Mouse (Mus musculus): ENCODE data around the gene Uso1. TPM values are rescaled to one million over a fixed set of nuclear protein-coding genes. Genes with fewer than 3 reads are reported as not detected.
A peak's percentile ranks its signal among the peaks of the same experiment; 100 is the strongest.

Gene Uso1
- polyA plus RNA-seq, 1 experiment from 2014 or later: 42.6 TPM

- WGBS: 94% methylated on average over 3 of the region's 3 CpGs
- H3K27ac ChIP-seq: no peak overlapping the region
- no peaks in the 10 kb centered on the region for H3K27me3 ChIP-seq
- no peaks in the 10 kb centered on the region for H3K4me1 ChIP-seq
- no peak overlapping the region for H3K4me3 ChIP-seq
- H3K36me3 ChIP-seq (ENCODE audit: poor library complexity, severe bottlenecking): no peaks in the 10 kb centered on the region
- no peaks in the 10 kb centered on the region for H3K9me3 ChIP-seq (replicated peaks)
- no peak overlapping the region for H3K9ac ChIP-seq
- no peak overlapping the region for H3K4me2 ChIP-seq
- ATAC-seq: no peak
These were observed 91.8 kb downstream of the Uso1 start for GRCm38 (mm10) chr5:92229514-92229913.

GRCm38 (mm10) chr5:92230306-92230705, 92.6 kb downstream of the Uso1 start:
- ATAC-seq: no peak
- no peak overlapping the region for H3K27ac ChIP-seq
- H3K4me2 ChIP-seq: no peak overlapping the region
- H3K4me3 ChIP-seq: no peak overlapping the region
- H3K36me3 ChIP-seq (ENCODE audit: poor library complexity, severe bottlenecking): no peaks in the 10 kb centered on the region
- no peaks in the 10 kb centered on the region for H3K4me1 ChIP-seq
- no peaks in the 10 kb centered on the region for H3K9me3 ChIP-seq (replicated peaks)
- whole genome bisulfite sequencing: 88% methylated on average over 11 of the region's 11 CpGs
- no peak overlapping the region for H3K9ac ChIP-seq
- no peaks in the 10 kb centered on the region for H3K27me3 ChIP-seq

GRCm38 (mm10) chr5:92231836-92232235, 94.1 kb downstream of the Uso1 start:
- no peaks in the 10 kb centered on the region for H3K27me3 ChIP-seq
- no peaks in the 10 kb centered on the region for H3K9me3 ChIP-seq (replicated peaks)
- ATAC-seq: no peak
- H3K4me1 ChIP-seq: no peaks in the 10 kb centered on the region
- 79% methylated on average over 10 of the region's 10 CpGs for WGBS
- H3K4me2 ChIP-seq: no peak overlapping the region
- H3K27ac ChIP-seq: no peak overlapping the region
- no peaks in the 10 kb centered on the region for H3K36me3 ChIP-seq (ENCODE audit: poor library complexity, severe bottlenecking)
- H3K4me3 ChIP-seq: no peak overlapping the region
- no peak overlapping the region for H3K9ac ChIP-seq

- Histone ChIP-seq H3K27me3 (no peaks in the 10 kb centered on the region), H3K27ac (no peak overlapping the region), H3K9me3 (replicated peaks) (no peaks in the 10 kb centered on the region), H3K4me2 (no peak overlapping the region), H3K36me3 (ENCODE audit: poor library complexity, severe bottlenecking) (no peaks in the 10 kb centered on the region), H3K4me3 (no peak overlapping the region), H3K4me1 (no peaks in the 10 kb centered on the region), H3K9ac (no peak overlapping the region)
- ATAC-seq: no peak
- 87% methylated on average over 4 of the region's 4 CpGs for WGBS
These were observed 95.6 kb downstream of the Uso1 start for GRCm38 (mm10) chr5:92233366-92233765.

- ATAC-seq: no peak
- no peaks in the 10 kb centered on the region for H3K9me3 ChIP-seq (replicated peaks)
- H3K27me3 ChIP-seq: no peaks in the 10 kb centered on the region
- no peaks in the 10 kb centered on the region for H3K4me1 ChIP-seq
- no peak overlapping the region for H3K27ac ChIP-seq
- no peaks in the 10 kb centered on the region for H3K36me3 ChIP-seq (ENCODE audit: poor library complexity, severe bottlenecking)
- no peak overlapping the region for H3K4me2 ChIP-seq
- WGBS: 84% methylated on average over 5 of the region's 5 CpGs
- H3K4me3 ChIP-seq: no peak overlapping the region
- H3K9ac ChIP-seq: no peak overlapping the region
These were observed 97.3 kb downstream of the Uso1 start for GRCm38 (mm10) chr5:92234939-92235557.

DNA sequence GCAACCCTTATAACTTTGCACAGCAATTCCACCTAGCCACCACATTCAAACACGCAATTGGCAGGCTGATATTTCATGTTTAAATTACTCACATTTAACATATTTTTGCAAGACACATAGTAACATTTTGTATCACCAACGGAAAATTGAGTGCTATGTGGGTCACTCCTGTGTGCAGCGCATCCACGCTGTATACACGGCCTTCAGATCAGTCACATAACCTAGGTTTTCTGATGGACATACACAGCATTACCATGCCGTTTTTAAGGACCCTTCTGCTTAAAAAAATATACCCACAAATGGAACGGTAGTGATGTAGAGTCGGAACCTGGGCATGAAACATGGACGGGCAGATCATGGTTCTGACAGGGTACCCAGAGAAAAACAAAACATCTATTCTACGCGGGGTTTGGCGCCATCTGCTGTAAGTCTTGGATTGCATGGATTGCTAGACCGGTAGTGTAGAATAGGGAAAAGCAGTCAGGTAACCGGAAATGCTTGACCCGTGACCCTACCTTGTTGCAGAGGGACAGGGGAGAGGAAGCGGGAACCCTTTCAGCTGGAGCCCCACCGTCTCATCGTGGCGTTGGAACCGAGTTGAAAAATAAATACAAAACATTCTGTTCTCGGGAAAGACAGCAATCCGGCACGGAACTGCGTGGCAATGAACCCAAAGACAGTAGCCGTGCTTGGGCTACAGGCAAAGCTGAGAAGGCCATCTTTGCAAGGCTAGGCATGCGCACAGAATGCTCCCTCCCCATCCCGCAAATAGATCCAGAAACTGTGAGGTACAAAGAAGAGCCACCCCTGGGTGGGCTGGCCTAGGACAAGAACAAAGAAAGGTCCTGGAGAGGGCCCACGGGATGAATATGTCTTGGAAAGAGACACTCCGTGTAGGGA, 101.8 kb downstream of the Uso1 start:
- peak; percentile 79 for ATAC-seq
- Histone ChIP-seq H3K4me1 (no peaks in the 10 kb centered on the region), H3K36me3 (ENCODE audit: poor library complexity, severe bottlenecking) (no peaks in the 10 kb centered on the region), H3K9ac (no peak overlapping the region), H3K4me2 (no peak overlapping the region; the same call in 1 of the 2 replicates), H3K27ac (no peak overlapping the region), H3K4me3 (no peak overlapping the region), H3K27me3 (no peaks in the 10 kb centered on the region), H3K9me3 (replicated peaks) (no peaks in the 10 kb centered on the region)
- 46% methylated on average over 29 of the region's 29 CpGs for WGBS

DNA sequence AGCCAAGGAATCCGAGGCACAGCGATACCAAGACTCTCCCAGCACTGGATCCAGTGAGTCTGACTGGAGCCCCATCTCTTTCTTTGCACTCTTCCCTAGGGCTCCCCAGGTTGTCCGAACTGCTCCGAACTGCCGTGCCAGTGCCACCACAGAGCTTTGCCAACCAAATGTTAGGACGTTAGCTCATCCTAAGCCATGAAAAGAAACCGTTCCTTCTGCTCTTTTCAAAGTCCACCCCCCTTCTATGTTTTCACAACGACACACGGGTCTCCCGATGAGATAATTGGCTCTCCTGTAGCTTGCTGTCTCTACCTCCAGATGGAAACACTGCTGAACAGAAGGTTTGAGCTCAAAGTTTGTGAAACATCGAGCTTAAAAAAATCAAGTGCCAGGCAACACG, 103.0 kb downstream of the Uso1 start:
- Histone ChIP-seq H3K36me3 (ENCODE audit: poor library complexity, severe bottlenecking) (no peaks in the 10 kb centered on the region), H3K27me3 (no peaks in the 10 kb centered on the region), H3K27ac (no peak overlapping the region), H3K4me2 (no peak overlapping the region), H3K4me3 (no peak overlapping the region), H3K9ac (no peak overlapping the region), H3K4me1 (no peaks in the 10 kb centered on the region), H3K9me3 (replicated peaks) (no peaks in the 10 kb centered on the region)
- WGBS: 81% methylated on average over 12 of the region's 12 CpGs
- peak; percentile 56; the same call in 1 of the 2 replicates for ATAC-seq

- H3K4me3 ChIP-seq: no peak overlapping the region
- WGBS: 97% methylated on average over 2 of the region's 2 CpGs
- no peaks in the 10 kb centered on the region for H3K27me3 ChIP-seq
- no peak overlapping the region for H3K27ac ChIP-seq
- no peak overlapping the region for H3K4me2 ChIP-seq
- no peaks in the 10 kb centered on the region for H3K36me3 ChIP-seq (ENCODE audit: poor library complexity, severe bottlenecking)
- H3K9me3 ChIP-seq (replicated peaks): no peaks in the 10 kb centered on the region
- H3K9ac ChIP-seq: no peak overlapping the region
- H3K4me1 ChIP-seq: no peaks in the 10 kb centered on the region
- no peak for ATAC-seq
These were observed 107.2 kb downstream of the Uso1 start for GRCm38 (mm10) chr5:92244900-92245299.

DNA sequence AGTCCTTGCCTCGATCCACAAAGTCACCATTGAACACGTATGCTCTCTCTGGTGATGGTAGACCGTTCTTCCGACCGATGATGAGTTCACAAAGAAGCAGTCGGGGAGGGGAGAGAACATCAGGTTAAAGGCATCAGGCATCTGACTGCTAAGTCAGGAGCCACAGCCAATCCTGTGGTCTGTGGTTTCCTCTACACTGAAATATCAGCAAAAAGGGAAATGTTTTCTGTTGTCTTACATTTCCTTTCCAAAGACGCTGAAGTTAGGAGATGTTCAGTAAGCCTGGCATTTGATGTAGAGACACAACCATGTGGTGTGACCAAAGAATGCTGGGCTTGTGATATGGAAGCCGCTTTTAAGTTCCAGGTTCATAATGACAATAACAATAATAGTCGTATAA, 107.7 kb downstream of the Uso1 start:
- no peak for ATAC-seq
- no peaks in the 10 kb centered on the region for H3K4me1 ChIP-seq
- 94% methylated on average over 9 of the region's 9 CpGs for WGBS

DNA sequence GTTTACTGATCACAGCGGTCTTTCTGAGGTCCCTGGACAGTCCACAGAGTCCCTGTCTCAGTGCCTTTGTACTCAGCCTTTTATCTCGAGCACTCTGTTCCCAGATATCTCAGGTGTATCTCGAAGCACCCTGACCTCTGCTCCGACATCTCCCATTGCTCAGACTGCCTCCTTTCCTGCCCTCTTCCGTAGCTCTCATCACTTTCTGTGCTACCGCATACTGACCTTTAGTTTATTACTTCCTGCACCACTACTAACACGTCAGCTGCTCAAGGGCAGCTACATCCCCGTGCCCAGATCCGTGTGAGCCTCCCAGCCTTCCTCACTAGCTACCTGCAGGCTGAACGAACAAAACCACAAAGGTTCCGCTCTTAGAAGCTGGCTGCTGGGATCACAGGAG, 110.9 kb downstream of the Uso1 start:
- no peak overlapping the region for H3K27ac ChIP-seq
- no peaks in the 10 kb centered on the region for H3K36me3 ChIP-seq (ENCODE audit: poor library complexity, severe bottlenecking)
- no peak overlapping the region for H3K4me2 ChIP-seq
- 0 out of 2 replicates have a peak, but pooled peaks cover 2% of the 10 kb centered on the region for H3K4me1 ChIP-seq
- ATAC-seq: no peak
- H3K9ac ChIP-seq: no peak overlapping the region
- H3K27me3 ChIP-seq: no peaks in the 10 kb centered on the region
- no peak overlapping the region for H3K4me3 ChIP-seq
- 89% methylated on average over 11 of the region's 11 CpGs for WGBS
- H3K9me3 ChIP-seq (replicated peaks): no peaks in the 10 kb centered on the region

More for the DNA sequence above, 107.7 kb downstream of the Uso1 start:
- no peaks in the 10 kb centered on the region for H3K27me3 ChIP-seq
- H3K27ac ChIP-seq: no peak overlapping the region
- no peaks in the 10 kb centered on the region for H3K36me3 ChIP-seq (ENCODE audit: poor library complexity, severe bottlenecking)
- no peak overlapping the region for H3K9ac ChIP-seq
- H3K4me2 ChIP-seq: no peak overlapping the region
- no peaks in the 10 kb centered on the region for H3K9me3 ChIP-seq (replicated peaks)
- no peak overlapping the region for H3K4me3 ChIP-seq

GRCm38 (mm10) chr5:92252031-92252430, 114.3 kb downstream of the Uso1 start:
- 96% methylated on average over 6 of the region's 6 CpGs for WGBS
- Histone ChIP-seq H3K27me3 (no peaks in the 10 kb centered on the region), H3K4me3 (no peak overlapping the region)

More at GRCm38 (mm10) chr5:92252031-92252430, 114.3 kb downstream of the Uso1 start:
- Histone ChIP-seq H3K4me2 (no peak overlapping the region), H3K9ac (no peak overlapping the region), H3K4me1 (peaks cover 7% of the 10 kb centered on the region), H3K27ac (no peak overlapping the region), H3K36me3 (ENCODE audit: poor library complexity, severe bottlenecking) (no peaks in the 10 kb centered on the region), H3K9me3 (replicated peaks) (no peaks in the 10 kb centered on the region)
- ATAC-seq: no peak

Data from forebrain, embryonic 13.5 days (tissue).